Mouse (Mus musculus) lung, adult 2 months (tissue): ENCODE measurements at regions not wholly inside any gene's neighbourhood (a gene's known extent, or its start where the extent isn't known, plus 50 kb on each side); places are given as distances from the start of the nearest gene placed in this dataset.

ENCODE experiments used
- CTCF ChIP-seq: fragments of 200-500 bp; IDR thresholded peaks from 2 replicates; pipeline ENCODE4 v1.5.1; 2011; ENCODE audit warnings: mild to moderate bottlenecking, low read length, control low read depth; ENCODE audit not compliant: insufficient read depth
- POLR2A ChIP-seq: fragments of 200-500 bp; IDR thresholded peaks from 2 replicates; pipeline ENCODE4 v1.6.1; 2011; ENCODE audit warnings: low read depth, mild to moderate bottlenecking, control low read depth, low read length, borderline replicate concordance; ENCODE audit errors: extremely low read depth

DNA sequence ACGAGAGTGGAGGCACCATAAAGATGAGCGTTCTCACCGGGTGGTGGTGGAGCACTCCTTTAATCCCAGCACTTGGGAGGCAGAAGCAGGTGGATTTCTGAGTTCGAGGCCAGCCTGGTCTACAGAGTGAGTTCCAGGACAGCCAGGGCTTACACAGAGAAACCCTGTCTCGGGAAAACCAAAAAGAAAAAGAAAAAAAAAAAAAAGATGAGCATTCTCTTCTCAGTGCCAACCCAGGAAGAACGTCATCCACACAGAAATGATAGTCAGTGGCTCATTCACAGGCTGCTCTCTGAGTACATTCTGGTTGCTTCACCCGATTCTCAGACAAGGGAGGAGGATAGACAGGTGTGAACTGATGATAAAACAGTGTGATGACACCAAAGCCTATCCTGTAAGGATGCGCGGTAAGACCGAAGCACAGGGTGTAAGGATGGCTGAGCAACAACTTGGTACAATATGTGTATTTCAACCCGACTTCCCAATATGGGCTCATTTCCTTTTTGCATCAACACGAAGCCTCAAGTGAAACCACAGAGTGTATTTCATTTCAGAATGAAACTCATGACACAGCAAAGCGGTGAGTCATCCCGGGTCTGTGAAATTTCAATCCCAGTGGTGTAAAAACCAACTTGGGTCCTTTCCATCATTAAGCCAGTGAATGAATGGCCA lies 84.5 kb downstream of the Nfkbiz start:
- TF ChIP-seq CTCF (no peak), POLR2A (no peak)
